In genomic region chr7:64497438-64497837, GRCm38 (mm10) we compare ENCODE assay signal across 9 mouse cellular contexts. TPM values are rescaled to one million over a fixed set of nuclear protein-coding genes. Genes with fewer than 3 reads are reported as not detected.
A peak's percentile ranks its signal among the peaks of the same experiment; 100 is the strongest.
DNase-seq lines count a peak whose midpoint lies in the region; ATAC-seq and TF ChIP-seq lines count a peak whose summit lies in the region.
"Had no signal": no experiment of that assay in that cellular context is flagged by ENCODE, and none has a peak within 500 bp of the region (broad histone marks: within the 10 kb centered on the region; RNA-seq: fewer than 3 reads in every experiment).

No protein-coding gene starts in this region.

- DNase-seq in forebrain, embryonic 11.5 days (ENCODE audit: low spot score): peak; percentile 71
- no peak for DNase-seq in lung, postnatal 0 days (ENCODE audit: low spot score)
- no peak for DNase-seq in lung, adult 18-20 months
- DNase-seq in cerebellum, postnatal 14 days: peak; percentile 52 to 67
- peak; percentile 35 for DNase-seq in neural tube, embryonic 11.5 days (ENCODE audit: low spot score)
- no peak for DNase-seq in urinary bladder, postnatal 36 days (ENCODE audit: low spot score in 2 of 2)

- no peak overlapping the region for H3K9ac ChIP-seq in forebrain, embryonic 11.5 days (ENCODE audit: low read length)
- no peak overlapping the region for H3K9ac ChIP-seq in forebrain, embryonic 15.5 days (replicated peaks)
- no peak overlapping the region for H3K9ac ChIP-seq in lung, postnatal 0 days (replicated peaks; ENCODE audit: low read depth)
- no peak overlapping the region for H3K9ac ChIP-seq in neural tube, embryonic 11.5 days (ENCODE audit: low read length)

- WGBS in forebrain, embryonic 11.5 days: 36% methylated on average over 10 of the region's 10 CpGs
- 36% methylated on average over 10 of the region's 10 CpGs for WGBS in forebrain, embryonic 15.5 days
- 37% methylated on average over 10 of the region's 10 CpGs for WGBS in lung, postnatal 0 days
- WGBS in neural tube, embryonic 11.5 days: 36% methylated on average over 10 of the region's 10 CpGs

- no peak overlapping the region for H3K27ac ChIP-seq in forebrain, embryonic 11.5 days (ENCODE audit: low read depth, low read length)
- no peak overlapping the region for H3K27ac ChIP-seq in forebrain, embryonic 15.5 days (replicated peaks)
- no peak overlapping the region for H3K27ac ChIP-seq in lung, postnatal 0 days (ENCODE audit: low read length)
- H3K27ac ChIP-seq in neural tube, embryonic 11.5 days (ENCODE audit: low read depth, low read length): no peak overlapping the region
- H3K27ac ChIP-seq: macrophage had no signal

- peaks cover 5% of the 10 kb centered on the region for H3K27me3 ChIP-seq in forebrain, embryonic 11.5 days (ENCODE audit: control insufficient read depth, insufficient read depth, low read length)
- H3K27me3 ChIP-seq in forebrain, embryonic 15.5 days: no peaks in the 10 kb centered on the region
- H3K27me3 ChIP-seq in lung, postnatal 0 days (replicated peaks; ENCODE audit: insufficient read depth, low read length): peaks cover 16% of the 10 kb centered on the region
- no peaks in the 10 kb centered on the region for H3K27me3 ChIP-seq in neural tube, embryonic 11.5 days (ENCODE audit: control insufficient read depth, insufficient read depth, low read length)

- peak; percentile 42 for TF ChIP-seq CTCF in lung, postnatal 0 days (IDR thresholded peaks at IDR 0.05)

- ATAC-seq in forebrain, embryonic 11.5 days (replicated peaks; ENCODE audit: low FRiP score): no peak
- ATAC-seq in forebrain, embryonic 15.5 days (replicated peaks): no peak
- ATAC-seq in lung, postnatal 0 days: no peak
- no peak for ATAC-seq in neural tube, embryonic 11.5 days (ENCODE audit: insufficient read depth, low FRiP score, low TSS enrichment)
- no peak for ATAC-seq in erythroblast, adult 5-6 weeks (replicated peaks; ENCODE audit: low FRiP score, poor library complexity, severe bottlenecking)

- H3K36me3 ChIP-seq in forebrain, embryonic 11.5 days (ENCODE audit: control insufficient read depth, insufficient read depth, low read length): no peaks in the 10 kb centered on the region
- no peaks in the 10 kb centered on the region for H3K36me3 ChIP-seq in forebrain, embryonic 15.5 days
- H3K36me3 ChIP-seq in lung, postnatal 0 days (ENCODE audit: insufficient read depth, low read length): no peaks in the 10 kb centered on the region
- no peaks in the 10 kb centered on the region for H3K36me3 ChIP-seq in neural tube, embryonic 11.5 days (ENCODE audit: control insufficient read depth, insufficient read depth, low read length)

- no peak overlapping the region for H3K4me3 ChIP-seq in forebrain, embryonic 11.5 days (ENCODE audit: low read depth, low read length)
- no peak overlapping the region for H3K4me3 ChIP-seq in forebrain, embryonic 15.5 days
- H3K4me3 ChIP-seq in lung, postnatal 0 days (ENCODE audit: low read depth, low read length): no peak overlapping the region
- H3K4me3 ChIP-seq in neural tube, embryonic 11.5 days (ENCODE audit: low read depth, low read length): no peak overlapping the region

- H3K4me2 ChIP-seq in forebrain, embryonic 11.5 days (ENCODE audit: low read depth, low read length, severe bottlenecking): no peak overlapping the region
- H3K4me2 ChIP-seq in forebrain, embryonic 15.5 days (replicated peaks): no peak overlapping the region
- no peak overlapping the region for H3K4me2 ChIP-seq in lung, postnatal 0 days (replicated peaks; ENCODE audit: low read depth, low read length)
- H3K4me2 ChIP-seq in neural tube, embryonic 11.5 days (ENCODE audit: low read depth): no peak overlapping the region

- peaks cover 3% of the 10 kb centered on the region; the same call in 1 of the 2 replicates for H3K4me1 ChIP-seq in forebrain, embryonic 11.5 days (replicated peaks; ENCODE audit: control insufficient read depth, insufficient read depth, low read length)
- H3K4me1 ChIP-seq in forebrain, embryonic 15.5 days: peaks cover 5% of the 10 kb centered on the region
- H3K4me1 ChIP-seq in lung, postnatal 0 days (ENCODE audit: insufficient read depth, low read depth, low read length): peaks cover 4% of the 10 kb centered on the region; the same call in 1 of the 2 replicates
- no peaks in the 10 kb centered on the region for H3K4me1 ChIP-seq in neural tube, embryonic 11.5 days (ENCODE audit: control insufficient read depth, insufficient read depth, low read length)

- no peaks in the 10 kb centered on the region; the same call in 1 of the 2 replicates for H3K9me3 ChIP-seq in forebrain, embryonic 11.5 days (ENCODE audit: control insufficient read depth, low read length)
- H3K9me3 ChIP-seq in forebrain, embryonic 15.5 days: no peaks in the 10 kb centered on the region
- H3K9me3 ChIP-seq in lung, postnatal 0 days (ENCODE audit: low read length): no peaks in the 10 kb centered on the region
- H3K9me3 ChIP-seq in neural tube, embryonic 11.5 days (ENCODE audit: control insufficient read depth, low read length): no peaks in the 10 kb centered on the region

- TF ChIP-seq EP300 in lung, postnatal 0 days (IDR thresholded peaks at IDR 0.05): no peak

RNA-seq across cellular contexts. Expression of gene Apba2, which starts 4.1 kb away (rescaled TPM):
- polyA plus RNA-seq in forebrain, embryonic 11.5 days (2014; fragmentation: Nextera tagmentation; extraction: Ambion mirVana): 67.6 and 77.0 TPM in 2 replicates
- 159 and 172 TPM in 2 replicates for polyA plus RNA-seq in forebrain, embryonic 15.5 days (2015; fragmentation: Nextera tagmentation; extraction: Ambion mirVana)
- 1.1 and 1.3 TPM in 2 replicates for polyA plus RNA-seq in lung, postnatal 0 days (2015; fragmentation: Nextera tagmentation; extraction: Ambion mirVana)
- 97.6 and 123 TPM in 2 replicates for polyA plus RNA-seq in neural tube, embryonic 11.5 days (2014; fragmentation: Nextera tagmentation; extraction: Ambion mirVana)
- total RNA-seq in erythroblast, adult 5-6 weeks (2015; ENCODE audit: low replicate concordance): not detected in 2 replicates
- not detected in 2 replicates for total RNA-seq in erythroblast, adult 5-6 weeks (2017; ENCODE audit: low replicate concordance)
- polyA plus RNA-seq: macrophage had no signal

Comparison
In these comparisons a context has a peak if more than half of its experiments do, and no peak if none do; other contexts are left out.
1. DNase-seq: peak in forebrain, embryonic 11.5 days (single experiment), cerebellum, postnatal 14 days (2 of 2) and neural tube, embryonic 11.5 days (single experiment); none in lung, postnatal 0 days (single experiment), lung, adult 18-20 months (0 of 2) and urinary bladder, postnatal 36 days (0 of 2).
2. RNA of gene Apba2, which starts 4.1 kb away (polyA plus RNA-seq): 159 to 172 TPM in forebrain, embryonic 15.5 days, 97.6 to 123 TPM in neural tube, embryonic 11.5 days and 67.6 to 77.0 TPM in forebrain, embryonic 11.5 days; 1.1 to 1.3 TPM in lung, postnatal 0 days; every median in the first group is over 10 times any median in the second.